16 mouse cellular contexts compared by ENCODE assay signal in genomic region chr1:96074710-96075109, GRCm38 (mm10).
"Had no signal": no experiment of that assay in that cellular context is flagged by ENCODE, and none has a peak within 500 bp of the region (broad histone marks: within the 10 kb centered on the region; RNA-seq: fewer than 3 reads in every experiment).

No protein-coding gene starts in this region.

- H3K27ac ChIP-seq: neural tube, embryonic 13.5 days; neural tube, embryonic 15.5 days; stomach, embryonic 15.5 days; stomach, postnatal 0 days had no signal

- H3K9ac ChIP-seq: neural tube, embryonic 13.5 days; neural tube, embryonic 15.5 days; stomach, embryonic 15.5 days had no signal

- DNase-seq: retina, postnatal 1 day; right cerebral cortex, adult 18-20 months; right cerebral cortex, postnatal 14 days; right cerebral cortex, postnatal 25 days; right cerebral cortex, postnatal 4 days; spleen, adult 18-20 months; thymus, adult 18-20 months; thymus, adult 2 months; thymus, postnatal 14 days; thymus, postnatal 25 days; thymus, postnatal 36 days; thymus, postnatal 4 days had no signal

- H3K27me3 ChIP-seq: neural tube, embryonic 13.5 days; neural tube, embryonic 15.5 days; stomach, embryonic 15.5 days had no signal

- H3K4me3 ChIP-seq: neural tube, embryonic 13.5 days; neural tube, embryonic 15.5 days; stomach, embryonic 15.5 days had no signal

- H3K36me3 ChIP-seq: neural tube, embryonic 13.5 days; neural tube, embryonic 15.5 days; stomach, embryonic 15.5 days had no signal

- H3K9me3 ChIP-seq: neural tube, embryonic 13.5 days; neural tube, embryonic 15.5 days; stomach, embryonic 15.5 days had no signal

- H3K4me2 ChIP-seq: neural tube, embryonic 13.5 days; neural tube, embryonic 15.5 days; stomach, embryonic 15.5 days had no signal

- H3K4me1 ChIP-seq: neural tube, embryonic 13.5 days; neural tube, embryonic 15.5 days; stomach, embryonic 15.5 days had no signal
